Mouse (Mus musculus): ENCODE measurements around the gene Tmem176a. TPM values are rescaled to one million over a fixed set of nuclear protein-coding genes. Genes with fewer than 3 reads are reported as not detected.
"Not testable (repeated sequence)": the region's sequence is repeated elsewhere in the genome, so short reads cannot be mapped to it uniquely, and the experiment has no call there.

Gene Tmem176a
- polyA plus RNA-seq, 1 experiment from 2014 or later, result 131 TPM

DNA sequence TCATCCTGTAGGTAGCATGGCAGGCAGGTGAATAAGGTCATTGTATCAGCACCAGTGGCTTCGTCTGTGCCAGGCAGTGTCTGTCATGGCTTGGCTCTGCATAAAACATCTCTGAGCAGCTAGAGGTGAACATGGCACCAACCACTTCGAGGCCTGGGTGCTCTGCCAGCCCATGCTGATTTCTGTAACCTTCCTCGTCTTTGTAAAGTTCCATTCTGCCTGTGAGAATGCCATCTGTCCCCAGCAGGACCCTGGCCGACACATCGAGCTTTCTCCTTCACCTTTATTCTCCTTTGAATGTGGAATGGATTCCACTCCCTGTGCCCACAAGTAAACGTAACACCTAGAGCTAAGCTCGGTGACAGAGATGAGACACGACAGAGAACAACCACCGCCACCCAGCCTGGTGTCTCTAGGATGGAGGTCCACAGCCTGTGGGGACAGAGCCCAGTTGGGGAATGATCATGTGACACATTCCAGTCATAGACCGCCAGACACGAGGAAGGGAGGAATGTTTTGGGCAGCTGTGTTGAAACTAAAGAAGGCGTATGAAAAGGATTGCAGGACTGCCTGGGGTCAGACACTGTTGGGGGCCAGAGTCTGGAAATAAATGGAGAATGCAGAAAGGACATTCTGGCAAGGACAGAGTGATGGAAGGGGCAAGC, 21.0 kb downstream of the Tmem176a start:
- H3K27me3 ChIP-seq (ENCODE audit: control insufficient read depth, insufficient read depth, low read length), result no peaks in the 10 kb centered on the region
- H3K4me2 ChIP-seq (replicated peaks; ENCODE audit: low read depth), result no peak overlapping the region
- TF ChIP-seq EP300 (optimal IDR thresholded peaks at IDR 0.05), result no peak
- no peak for TF ChIP-seq CTCF (IDR thresholded peaks at IDR 0.05; ENCODE audit: low read depth)
- H3K9ac ChIP-seq (ENCODE audit: low read length), result no peak overlapping the region
- H3K36me3 ChIP-seq (ENCODE audit: control insufficient read depth, insufficient read depth, low read length), result no peaks in the 10 kb centered on the region
- no peak overlapping the region for H3K27ac ChIP-seq (replicated peaks)
- no peak for DNase-seq (ENCODE audit: low spot score)
- 71% methylated on average over 12 of the region's 12 CpGs for WGBS
- no peak overlapping the region for H3K4me3 ChIP-seq (ENCODE audit: low read depth, low read length)
- no peaks in the 10 kb centered on the region for H3K4me1 ChIP-seq (replicated peaks; ENCODE audit: control insufficient read depth, insufficient read depth)
- no peak for ATAC-seq (ENCODE audit: low FRiP score, low TSS enrichment)
- H3K9me3 ChIP-seq (ENCODE audit: control insufficient read depth, low read length), result no peaks in the 10 kb centered on the region

DNA sequence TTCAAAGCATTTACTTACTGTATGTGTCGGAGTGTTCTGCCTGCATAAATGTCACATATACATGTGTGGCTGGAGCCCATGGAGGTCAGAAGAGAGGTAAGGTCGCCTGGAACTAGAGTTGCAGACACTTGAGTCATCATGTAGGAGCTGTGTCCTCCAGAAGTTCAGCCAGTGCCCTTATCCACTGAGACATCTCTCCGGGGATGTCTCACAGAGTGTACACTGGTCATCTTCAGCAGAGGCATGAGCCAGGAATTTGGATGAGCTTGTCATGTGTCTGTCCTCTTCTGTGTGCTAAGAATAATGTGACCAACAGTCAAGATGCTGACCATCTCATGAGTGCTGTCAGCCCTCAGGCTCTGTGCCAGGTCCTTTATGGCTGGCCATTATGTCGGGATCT, 22.1 kb downstream of the Tmem176a start:
- Histone ChIP-seq H3K4me2 (replicated peaks; ENCODE audit: low read depth) (no peak overlapping the region), H3K4me1 (replicated peaks; ENCODE audit: control insufficient read depth, insufficient read depth) (no peaks in the 10 kb centered on the region), H3K27me3 (ENCODE audit: control insufficient read depth, insufficient read depth, low read length) (no peaks in the 10 kb centered on the region), H3K9me3 (ENCODE audit: control insufficient read depth, low read length) (no peaks in the 10 kb centered on the region), H3K4me3 (ENCODE audit: low read depth, low read length) (no peak overlapping the region), H3K27ac (replicated peaks) (no peak overlapping the region), H3K36me3 (ENCODE audit: control insufficient read depth, insufficient read depth, low read length) (no peaks in the 10 kb centered on the region), H3K9ac (ENCODE audit: low read length) (no peak overlapping the region)
- TF ChIP-seq CTCF (IDR thresholded peaks at IDR 0.05; ENCODE audit: low read depth), result no peak
- DNase-seq (ENCODE audit: low spot score), result no peak
- 82% methylated on average over 4 of the region's 4 CpGs for WGBS
- no peak for ATAC-seq (ENCODE audit: low FRiP score, low TSS enrichment)

DNA sequence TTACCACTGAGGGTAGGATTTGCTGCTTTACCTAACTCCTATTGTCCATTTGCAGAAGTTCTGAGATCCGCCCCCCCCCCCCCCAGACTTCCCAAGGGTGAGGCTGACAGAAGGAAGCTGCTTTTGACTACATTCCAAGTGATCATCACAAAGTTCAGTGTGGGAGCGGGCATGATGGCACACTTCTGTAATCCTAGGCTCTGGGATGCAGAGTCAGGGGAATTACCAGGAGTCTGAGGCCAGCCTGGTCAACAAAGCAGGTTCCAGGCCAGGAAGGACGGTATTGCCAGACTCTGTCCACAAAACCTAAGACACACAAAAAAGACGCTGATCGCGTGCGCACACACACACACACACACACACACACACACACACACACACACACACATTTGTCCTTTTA, 22.8 kb downstream of the Tmem176a start:
- Histone ChIP-seq H3K27me3 (ENCODE audit: control insufficient read depth, insufficient read depth, low read length) (no peaks in the 10 kb centered on the region), H3K4me1 (replicated peaks; ENCODE audit: control insufficient read depth, insufficient read depth) (no peaks in the 10 kb centered on the region), H3K36me3 (ENCODE audit: control insufficient read depth, insufficient read depth, low read length) (no peaks in the 10 kb centered on the region), H3K27ac (replicated peaks) (no peak overlapping the region), H3K4me3 (ENCODE audit: low read depth, low read length) (no peak overlapping the region), H3K9me3 (ENCODE audit: control insufficient read depth, low read length) (no peaks in the 10 kb centered on the region), H3K9ac (ENCODE audit: low read length) (no peak overlapping the region), H3K4me2 (replicated peaks; ENCODE audit: low read depth) (no peak overlapping the region)
- no peak for TF ChIP-seq EP300 (optimal IDR thresholded peaks at IDR 0.05)
- TF ChIP-seq CTCF (IDR thresholded peaks at IDR 0.05; ENCODE audit: low read depth), result no peak
- WGBS, result 73% methylated on average over 7 of the region's 7 CpGs
- ATAC-seq (ENCODE audit: low FRiP score, low TSS enrichment) (no peak), DNase-seq (ENCODE audit: low spot score) (no peak)

DNA sequence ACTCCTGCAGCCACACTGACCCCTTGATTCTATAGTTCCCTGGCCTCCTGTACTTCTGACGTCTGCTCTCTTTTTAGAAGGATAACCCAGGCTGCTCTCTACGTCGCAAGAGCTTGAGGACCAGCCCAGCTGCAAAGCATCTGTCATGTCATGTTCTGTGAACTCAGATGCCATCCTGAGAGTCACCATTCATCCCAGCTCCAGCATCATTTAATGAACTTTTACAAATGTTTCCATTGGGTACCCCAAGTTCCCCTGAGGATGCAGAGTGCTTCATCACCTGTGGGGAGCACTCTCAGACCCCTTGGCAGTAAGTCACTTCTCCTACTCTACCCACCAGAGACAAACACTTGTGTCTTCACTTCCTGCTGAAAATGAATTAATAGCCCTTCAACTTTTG, 23.5 kb downstream of the Tmem176a start:
- WGBS, result 51% methylated on average over 3 of the region's 3 CpGs
- no peak overlapping the region for H3K9ac ChIP-seq (ENCODE audit: low read length)
- H3K27me3 ChIP-seq (ENCODE audit: control insufficient read depth, insufficient read depth, low read length), result no peaks in the 10 kb centered on the region
- no peak overlapping the region for H3K4me2 ChIP-seq (replicated peaks; ENCODE audit: low read depth)
- 0 out of 2 replicates have a peak, but pooled peaks have one; percentile 2 for TF ChIP-seq CTCF (IDR thresholded peaks at IDR 0.05; ENCODE audit: low read depth)
- TF ChIP-seq EP300 (optimal IDR thresholded peaks at IDR 0.05), result no peak
- H3K27ac ChIP-seq (replicated peaks), result no peak overlapping the region
- H3K36me3 ChIP-seq (ENCODE audit: control insufficient read depth, insufficient read depth, low read length), result no peaks in the 10 kb centered on the region
- no peaks in the 10 kb centered on the region for H3K4me1 ChIP-seq (replicated peaks; ENCODE audit: control insufficient read depth, insufficient read depth)
- no peak for DNase-seq (ENCODE audit: low spot score)
- no peaks in the 10 kb centered on the region for H3K9me3 ChIP-seq (ENCODE audit: control insufficient read depth, low read length)
- no peak for ATAC-seq (ENCODE audit: low FRiP score, low TSS enrichment)
- no peak overlapping the region for H3K4me3 ChIP-seq (ENCODE audit: low read depth, low read length)

DNA sequence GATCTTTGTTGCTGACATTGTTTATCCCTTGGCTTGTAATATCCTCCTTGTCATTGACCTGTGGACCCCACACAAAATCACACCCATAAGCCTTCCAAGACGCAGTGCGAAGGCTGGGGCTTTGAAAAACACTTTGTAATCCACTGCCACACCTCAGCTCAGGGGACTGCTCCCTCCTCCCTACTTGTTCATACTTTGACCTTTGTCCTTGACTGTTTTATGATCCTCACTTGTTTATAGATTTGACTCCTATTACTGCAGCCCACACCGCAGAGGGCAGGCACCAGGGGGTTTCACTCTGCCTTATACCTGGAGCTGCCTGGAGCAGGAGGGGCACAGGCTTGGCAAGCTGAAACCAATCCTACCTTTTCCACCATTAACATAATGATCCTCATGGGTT, 24.0 kb downstream of the Tmem176a start:
- WGBS, result 35% methylated on average over 3 of the region's 3 CpGs
- Histone ChIP-seq H3K36me3 (ENCODE audit: control insufficient read depth, insufficient read depth, low read length) (no peaks in the 10 kb centered on the region), H3K4me1 (replicated peaks; ENCODE audit: control insufficient read depth, insufficient read depth) (no peaks in the 10 kb centered on the region), H3K27ac (replicated peaks) (no peak overlapping the region), H3K4me3 (ENCODE audit: low read depth, low read length) (no peak overlapping the region), H3K9me3 (ENCODE audit: control insufficient read depth, low read length) (no peaks in the 10 kb centered on the region), H3K9ac (ENCODE audit: low read length) (no peak overlapping the region), H3K27me3 (ENCODE audit: control insufficient read depth, insufficient read depth, low read length) (no peaks in the 10 kb centered on the region), H3K4me2 (replicated peaks; ENCODE audit: low read depth) (no peak overlapping the region)
- 0 out of 2 replicates have a peak, but pooled peaks have one; percentile 34 for ATAC-seq (ENCODE audit: low FRiP score, low TSS enrichment)
- TF ChIP-seq EP300 (optimal IDR thresholded peaks at IDR 0.05), result no peak
- TF ChIP-seq CTCF (IDR thresholded peaks at IDR 0.05; ENCODE audit: low read depth), result no peak
- no peak for DNase-seq (ENCODE audit: low spot score)

DNA sequence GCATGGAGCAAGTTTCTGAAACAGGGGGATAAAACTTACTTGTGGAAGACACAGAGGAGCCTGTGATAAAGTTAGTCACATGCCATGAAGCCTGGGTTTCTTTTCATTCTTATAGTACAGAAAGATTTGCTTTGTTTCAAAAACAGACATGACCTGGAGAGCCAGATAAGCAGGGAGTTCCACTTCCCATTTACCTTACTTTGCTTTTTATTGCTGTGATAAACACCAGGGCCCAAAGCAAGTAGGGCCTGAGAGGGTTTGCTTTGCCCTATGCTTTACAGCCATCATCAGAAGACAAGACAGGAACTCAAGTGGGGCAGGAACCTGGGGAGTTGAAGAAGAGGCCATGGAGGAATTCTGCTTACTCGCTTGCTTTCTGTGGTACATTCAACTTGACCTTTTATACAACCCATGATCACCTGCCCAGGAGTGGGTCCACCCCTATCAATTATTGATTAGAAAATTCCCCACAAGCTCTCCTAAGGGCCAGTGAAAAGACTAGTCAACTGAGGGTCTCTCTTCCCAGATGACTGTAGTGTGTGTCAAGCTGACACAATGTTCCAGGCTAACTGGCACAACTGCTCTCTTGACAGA, 24.5 kb downstream of the Tmem176a start:
- no peaks in the 10 kb centered on the region for H3K9me3 ChIP-seq (ENCODE audit: control insufficient read depth, low read length)
- TF ChIP-seq EP300 (optimal IDR thresholded peaks at IDR 0.05) (no peak), CTCF (IDR thresholded peaks at IDR 0.05; ENCODE audit: low read depth) (no peak)
- no peak overlapping the region for H3K4me2 ChIP-seq (replicated peaks; ENCODE audit: low read depth)
- no peaks in the 10 kb centered on the region for H3K36me3 ChIP-seq (ENCODE audit: control insufficient read depth, insufficient read depth, low read length)
- 97% methylated on average over 1 of the region's 1 CpGs for WGBS
- no peak overlapping the region for H3K4me3 ChIP-seq (ENCODE audit: low read depth, low read length)
- no peak overlapping the region for H3K9ac ChIP-seq (ENCODE audit: low read length)
- DNase-seq (ENCODE audit: low spot score) (no peak), ATAC-seq (ENCODE audit: low FRiP score, low TSS enrichment) (no peak)
- H3K27ac ChIP-seq (replicated peaks), result no peak overlapping the region
- H3K27me3 ChIP-seq (ENCODE audit: control insufficient read depth, insufficient read depth, low read length), result no peaks in the 10 kb centered on the region
- H3K4me1 ChIP-seq (replicated peaks; ENCODE audit: control insufficient read depth, insufficient read depth), result no peaks in the 10 kb centered on the region

DNA sequence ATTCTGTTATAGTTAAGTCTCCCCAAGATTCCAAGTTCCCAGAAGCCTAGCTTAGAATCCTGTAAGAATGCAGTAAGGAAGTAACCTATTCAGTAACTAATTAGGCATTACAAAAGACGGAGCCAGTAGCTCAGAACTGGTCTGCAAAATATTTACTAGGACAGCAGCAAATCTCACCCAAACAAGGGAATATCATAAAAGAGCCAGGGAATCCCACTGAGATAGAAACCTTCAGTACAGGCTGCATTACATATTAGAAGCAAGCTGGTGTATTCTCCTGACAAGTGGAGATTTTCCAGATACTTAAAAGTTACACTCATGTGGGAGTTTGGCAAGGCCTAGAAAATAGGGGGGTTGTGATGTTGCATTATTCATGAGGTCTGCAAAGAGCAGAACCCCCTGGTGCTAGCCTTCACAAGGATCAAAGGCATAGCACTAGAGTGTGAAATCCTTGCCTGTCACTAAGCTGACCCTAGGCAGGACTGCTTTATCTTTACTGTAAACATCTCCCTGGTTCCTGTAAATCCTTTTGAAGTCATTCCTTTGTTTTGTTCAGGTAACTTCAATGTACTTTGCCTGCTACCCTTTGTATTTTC, 25.7 kb downstream of the Tmem176a start:
- not testable (repeated sequence) for ATAC-seq (ENCODE audit: low FRiP score, low TSS enrichment)

More for the DNA sequence above, 25.7 kb downstream of the Tmem176a start:
- H3K9me3 ChIP-seq (ENCODE audit: control insufficient read depth, low read length); H3K4me3 ChIP-seq (ENCODE audit: low read depth, low read length); H3K27ac ChIP-seq (replicated peaks); H3K9ac ChIP-seq (ENCODE audit: low read length); H3K36me3 ChIP-seq (ENCODE audit: control insufficient read depth, insufficient read depth, low read length); H3K4me2 ChIP-seq (replicated peaks; ENCODE audit: low read depth); DNase-seq (ENCODE audit: low spot score); H3K27me3 ChIP-seq (ENCODE audit: control insufficient read depth, insufficient read depth, low read length); H3K4me1 ChIP-seq (replicated peaks; ENCODE audit: control insufficient read depth, insufficient read depth): not testable (repeated sequence)
- 28% methylated on average over 1 of the region's 1 CpGs for WGBS
